Mouse (Mus musculus): ENCODE measurements around the gene Vars. TPM values are rescaled to one million over a fixed set of nuclear protein-coding genes. Genes with fewer than 3 reads are reported as not detected.
"Not testable (repeated sequence)": the region's sequence is repeated elsewhere in the genome, so short reads cannot be mapped to it uniquely, and the experiment has no call there.

Gene Vars
- total RNA-seq, 2 experiments from 2014 or later = 39.6 to 44.0 TPM

DNA sequence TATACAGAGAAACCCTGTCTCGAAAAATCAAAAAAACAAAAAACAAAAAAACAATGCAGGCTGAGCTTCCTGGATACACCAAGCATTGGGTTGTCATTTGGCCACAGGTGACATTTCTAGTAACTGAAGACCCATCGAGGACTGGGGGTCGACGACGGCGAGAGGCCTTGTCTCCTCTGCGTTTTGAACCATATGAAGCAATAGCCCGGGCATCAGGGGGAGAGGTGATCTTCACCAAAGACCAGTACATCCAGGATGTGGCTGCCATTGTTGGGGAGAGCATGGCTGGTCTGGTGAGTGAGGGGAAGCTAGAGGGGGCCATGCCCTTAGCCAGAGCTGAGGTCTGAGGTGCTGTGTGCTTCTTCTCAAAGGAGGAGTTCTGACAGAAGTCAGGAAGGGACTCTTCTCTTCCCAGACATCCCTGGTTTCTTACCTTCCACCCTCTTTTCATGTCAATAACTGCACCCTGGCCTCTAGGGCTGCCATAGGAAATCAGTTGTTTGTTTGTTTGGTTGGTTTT, 21.8 kb downstream of the Vars start:
- DNase-seq (ENCODE audit: low spot score in 2 of 2) = no peak

DNA sequence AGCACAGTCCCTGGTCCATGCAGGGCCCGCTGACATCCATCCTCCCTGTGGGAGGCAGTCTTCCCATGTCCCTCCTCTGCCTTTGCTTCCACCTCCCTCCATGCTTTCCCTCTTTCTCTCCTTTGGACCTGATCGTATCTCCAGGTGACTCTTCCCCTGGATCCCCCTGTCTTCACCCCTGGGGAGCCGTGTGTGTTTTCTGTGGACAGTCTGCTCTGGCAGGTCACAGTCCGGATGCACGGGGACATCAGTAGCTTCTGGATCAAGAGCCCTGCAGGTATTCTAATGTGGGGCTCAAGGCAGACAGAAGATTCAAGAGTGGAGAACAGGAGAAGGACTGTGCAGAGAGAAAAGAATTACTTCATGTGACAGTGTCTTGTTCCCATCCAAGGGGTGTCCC, 22.4 kb downstream of the Vars start:
- DNase-seq (ENCODE audit: low spot score in 2 of 2) = no peak

GRCm38 (mm10) chr17:35023756-35024155, 23.0 kb downstream of the Vars start:
- DNase-seq (ENCODE audit: low spot score in 2 of 2) = no peak

DNA sequence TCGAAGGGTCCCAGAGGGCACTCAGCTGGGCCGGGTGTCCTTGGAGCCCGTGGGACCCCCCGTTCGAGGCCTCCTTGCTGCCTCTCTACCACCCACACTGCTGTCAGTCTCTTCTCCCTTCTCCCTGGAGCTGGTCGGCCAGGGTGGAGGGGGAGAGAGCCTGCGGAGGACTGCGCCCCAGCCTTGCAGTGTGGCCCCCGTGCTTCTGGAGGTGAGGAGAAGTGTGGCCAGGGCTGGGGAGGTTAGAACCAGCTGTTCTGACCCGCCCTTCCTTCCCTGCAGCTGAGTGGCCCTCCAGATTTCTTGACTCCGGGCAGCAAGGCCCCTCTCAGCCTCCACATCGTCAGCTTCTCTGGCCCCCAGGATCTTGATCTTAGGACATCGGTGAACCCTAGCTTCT, 23.5 kb downstream of the Vars start:
- DNase-seq (ENCODE audit: low spot score in 2 of 2) = no peak

DNA sequence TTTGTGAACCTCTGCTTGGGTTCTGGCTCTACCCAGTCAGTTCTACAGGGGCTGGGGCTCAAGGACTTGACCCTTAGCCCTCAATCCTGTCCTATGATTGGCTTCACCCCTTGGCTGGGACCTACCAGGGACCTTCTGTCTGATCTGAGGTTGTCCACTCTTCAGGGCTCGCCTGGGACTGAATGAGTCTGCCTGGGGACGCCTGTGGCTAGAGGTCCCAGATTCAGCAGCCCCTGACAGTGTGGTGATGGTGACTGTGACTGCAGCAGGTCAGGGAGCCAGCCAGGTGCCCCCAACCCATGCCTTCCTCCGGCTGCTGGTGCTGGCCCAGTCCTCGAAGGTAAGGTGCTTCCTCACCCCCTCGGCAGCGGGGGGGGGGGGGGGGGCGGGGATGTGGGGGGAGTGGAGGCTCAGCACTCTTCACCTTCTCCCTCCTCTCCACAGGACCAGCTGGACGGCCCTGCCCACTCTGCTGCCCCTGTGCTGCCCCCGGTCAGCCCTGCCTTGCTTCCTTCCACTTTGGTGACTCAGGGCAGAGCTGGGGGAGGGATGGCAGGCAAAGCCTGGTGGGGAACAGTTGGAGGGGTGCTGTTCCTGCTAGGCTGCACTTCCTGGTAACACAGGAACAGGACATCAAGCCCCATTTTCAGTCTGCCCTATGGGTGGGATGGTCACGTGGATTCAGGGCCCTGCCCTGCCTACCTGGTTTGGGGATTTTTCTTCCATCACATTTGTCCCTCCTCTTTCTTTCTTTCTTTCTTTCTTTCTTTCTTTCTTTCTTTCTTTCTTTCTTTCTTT, 24.1 kb downstream of the Vars start:
- no peak for DNase-seq (ENCODE audit: low spot score in 2 of 2)

- no peak for DNase-seq (ENCODE audit: low spot score in 2 of 2)
Observed at GRCm38 (mm10) chr17:35026206-35026605, 25.4 kb downstream of the Vars start.

- DNase-seq (ENCODE audit: low spot score in 2 of 2) = peak; percentile 21 to 36
Observed at GRCm38 (mm10) chr17:35027277-35028068, 26.7 kb downstream of the Vars start, which contains the start of gene Sapcd1. Gene Sapcd1 (minus strand): TSS chr17:35028016.

- DNase-seq (ENCODE audit: low spot score in 2 of 2) = no peak
Observed at GRCm38 (mm10) chr17:35028315-35028714, 27.5 kb downstream of the Vars start.

- no peak for DNase-seq (ENCODE audit: low spot score in 2 of 2)
Observed at GRCm38 (mm10) chr17:35029691-35030532, 29.1 kb downstream of the Vars start.

GRCm38 (mm10) chr17:35031272-35031671, 30.5 kb downstream of the Vars start:
- no peak for DNase-seq (ENCODE audit: low spot score in 2 of 2)

DNA sequence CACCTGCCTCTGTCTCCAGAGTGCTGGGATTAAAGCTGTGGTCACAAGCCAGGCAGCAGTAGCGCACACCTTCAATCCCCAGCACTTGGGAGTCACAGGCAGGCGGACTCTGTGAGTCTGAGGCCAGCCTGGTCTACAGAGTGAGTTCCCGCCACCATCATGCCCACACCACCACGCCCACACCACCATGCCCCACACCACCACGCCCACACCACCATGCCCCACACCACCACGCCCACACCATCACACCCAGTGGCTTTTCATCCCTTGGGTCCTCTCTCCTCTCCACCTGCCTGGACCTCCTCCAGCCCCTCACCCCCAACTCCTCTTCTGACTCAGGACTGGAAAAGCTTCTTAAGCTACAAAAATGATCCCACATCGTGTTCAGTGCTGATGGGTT, 31.1 kb downstream of the Vars start:
- no peak for DNase-seq (ENCODE audit: low spot score in 2 of 2)

- DNase-seq (ENCODE audit: low spot score in 2 of 2) = no peak
Observed at GRCm38 (mm10) chr17:35032323-35032870, 31.6 kb downstream of the Vars start.

DNA sequence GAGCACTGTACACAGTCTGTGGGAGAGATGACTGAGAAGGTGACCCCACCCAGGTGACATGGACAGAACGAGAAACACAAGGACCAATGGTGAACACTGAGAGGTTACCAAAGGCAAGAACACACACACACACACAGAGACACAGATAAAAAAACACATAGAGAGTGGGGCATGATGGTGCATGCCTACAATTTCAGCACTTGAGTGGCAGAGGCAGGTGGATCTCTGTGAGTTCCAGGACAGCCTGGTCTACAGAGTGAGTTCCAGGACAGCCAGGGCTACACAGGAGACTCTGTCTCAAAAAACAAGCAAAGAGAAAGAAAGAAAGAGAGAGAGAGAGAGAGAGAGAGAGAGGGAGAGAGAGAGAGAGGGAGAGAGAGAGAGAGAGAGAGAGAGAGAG, 32.9 kb downstream of the Vars start:
- DNase-seq (ENCODE audit: low spot score in 2 of 2) = not testable (repeated sequence)

- DNase-seq (ENCODE audit: low spot score in 2 of 2) = no peak
Observed at GRCm38 (mm10) chr17:35034896-35035295, 34.1 kb downstream of the Vars start.

DNA sequence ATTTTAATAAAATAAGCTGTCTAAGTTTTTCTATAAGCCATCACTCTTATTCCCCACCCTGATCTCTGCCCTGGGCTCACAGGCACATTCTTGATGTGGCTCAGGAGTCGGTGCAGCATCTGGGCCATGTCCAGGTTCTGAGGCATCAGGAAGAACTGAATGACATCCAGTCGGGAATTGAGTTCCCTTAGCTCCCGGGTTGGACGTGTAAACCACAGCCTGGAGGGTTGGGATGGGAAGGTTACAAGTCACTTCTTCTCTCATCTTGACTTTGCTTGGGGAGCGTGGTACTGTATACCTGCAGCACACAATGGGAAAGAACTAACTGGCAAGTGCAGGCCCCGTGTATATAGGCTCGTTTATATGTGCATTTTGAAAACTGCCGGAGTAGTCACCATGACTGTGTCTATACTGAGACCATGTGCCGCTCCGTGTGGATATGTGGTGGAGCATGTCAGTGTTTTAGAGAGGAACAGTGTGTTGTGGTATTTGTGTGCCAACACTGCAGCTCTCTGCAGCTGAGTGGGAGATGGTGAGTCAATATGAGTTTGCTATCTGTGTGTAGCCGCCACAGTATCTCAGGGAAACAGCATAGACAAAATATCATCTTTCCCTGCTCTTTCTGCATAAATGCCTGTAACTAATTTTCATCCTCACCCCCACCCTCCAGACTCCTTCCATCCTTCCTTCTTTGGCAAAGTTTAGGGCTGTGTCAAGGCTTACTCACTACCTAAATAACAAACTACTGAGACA, 38.5 kb downstream of the Vars start:
- DNase-seq (ENCODE audit: low spot score in 2 of 2) = peak; percentile 35 to 51

DNA sequence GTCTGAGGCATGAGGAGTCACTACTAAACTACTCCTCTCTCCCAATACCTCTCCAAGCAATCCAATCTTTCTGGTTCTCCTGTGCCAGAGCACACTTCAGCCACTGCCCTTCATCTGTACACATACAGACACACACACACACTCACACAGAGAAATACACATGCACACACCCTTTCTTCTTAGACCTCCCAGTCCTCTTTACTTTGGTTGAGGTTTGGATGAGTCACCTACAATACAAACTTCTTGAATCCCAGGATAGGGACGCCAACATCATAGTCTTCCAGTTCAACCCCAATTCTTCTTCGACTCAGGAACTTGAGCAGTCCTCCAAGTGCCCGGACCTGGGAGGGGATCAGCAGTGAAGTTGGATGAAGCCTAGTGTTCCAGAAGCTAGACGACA, 43.0 kb downstream of the Vars start:
- DNase-seq (ENCODE audit: low spot score in 2 of 2) = no peak

GRCm38 (mm10) chr17:35044904-35045806, 44.4 kb downstream of the Vars start:
- no peak for DNase-seq (ENCODE audit: low spot score in 2 of 2)

DNA sequence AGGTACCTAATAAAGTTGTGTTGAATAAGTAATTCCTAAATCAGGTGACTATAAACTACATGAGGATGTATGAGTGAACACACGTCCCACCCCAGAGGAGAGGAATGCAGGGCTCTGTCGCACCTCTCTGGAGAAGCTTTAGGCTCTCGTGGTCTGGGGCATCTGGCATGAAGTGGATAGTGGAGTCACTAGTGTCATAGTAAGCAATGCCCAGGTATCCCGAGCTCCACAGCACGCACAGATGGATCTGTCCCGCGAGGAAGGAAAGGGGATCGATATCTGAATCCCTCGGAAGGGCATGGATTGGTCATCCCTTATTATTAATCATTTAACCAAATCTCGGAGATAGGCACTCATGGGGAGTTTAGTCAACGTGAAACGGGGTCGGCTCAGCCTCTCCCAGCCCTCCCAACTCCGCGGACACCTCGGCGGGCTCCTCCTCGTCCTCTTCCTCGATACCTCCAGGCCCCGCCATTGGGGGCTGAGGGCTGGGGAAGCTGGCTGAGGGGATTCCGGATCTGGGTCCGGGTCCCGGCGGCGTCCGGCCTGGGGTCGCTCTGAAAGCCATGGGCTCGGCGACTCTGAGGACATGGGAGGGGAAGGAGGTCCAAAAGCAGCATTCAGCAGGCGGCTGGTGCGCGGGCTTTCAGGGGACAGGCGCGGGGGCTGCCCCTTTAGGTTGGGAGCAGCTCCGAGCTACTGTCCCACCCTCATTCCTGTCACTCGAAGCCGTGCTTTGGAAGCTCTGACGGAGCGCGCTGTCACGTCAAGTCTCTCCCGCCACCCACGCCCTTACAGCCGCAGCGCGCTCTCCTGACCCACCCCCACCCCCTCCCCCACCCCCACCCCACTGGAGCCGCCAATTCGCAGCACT, 45.3 kb downstream of the Vars start:
- DNase-seq (ENCODE audit: low spot score in 2 of 2) = no peak
